Mouse (Mus musculus): ENCODE data around the gene Sh3rf3. TPM values are rescaled to one million over a fixed set of nuclear protein-coding genes. Genes with fewer than 3 reads are reported as not detected.

Gene Sh3rf3
- polyA plus RNA-seq, 1 experiment from 2014 or later: 12.5 TPM

DNA sequence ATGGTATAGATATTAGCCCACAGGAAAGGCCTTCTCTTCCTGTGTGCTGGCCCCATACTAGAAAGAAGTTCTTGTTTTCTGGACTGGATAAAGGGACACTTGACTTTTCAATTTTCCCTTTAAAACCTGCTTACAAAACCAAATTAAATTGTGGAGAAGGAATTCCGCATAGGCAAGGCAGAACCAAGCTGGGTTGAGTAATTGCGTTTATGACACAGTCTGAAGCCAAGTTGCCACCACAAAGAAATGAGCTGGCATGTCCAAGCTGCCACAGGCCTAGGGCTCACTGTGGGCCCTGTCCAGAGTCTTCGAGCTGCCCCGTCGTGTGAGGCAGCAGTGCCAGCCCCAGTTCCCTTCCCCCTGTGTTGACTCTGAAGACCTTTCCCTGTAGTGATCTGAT lies 156.2 kb downstream of the Sh3rf3 start:
- H3K9me3 ChIP-seq: 0 out of 2 replicates have a peak, but pooled peaks cover 4% of the 10 kb centered on the region
- H3K9ac ChIP-seq (replicated peaks): no peak overlapping the region
- H3K36me3 ChIP-seq: no peaks in the 10 kb centered on the region
- no peak overlapping the region for H3K4me2 ChIP-seq (replicated peaks)
- H3K4me1 ChIP-seq: 0 out of 2 replicates have a peak, but pooled peaks cover 5% of the 10 kb centered on the region
- no peaks in the 10 kb centered on the region for H3K27me3 ChIP-seq
- WGBS: 86% methylated on average over 5 of the region's 5 CpGs
- H3K27ac ChIP-seq (replicated peaks): no peak overlapping the region
- H3K4me3 ChIP-seq: no peak overlapping the region
- no peak for ATAC-seq (replicated peaks)

DNA sequence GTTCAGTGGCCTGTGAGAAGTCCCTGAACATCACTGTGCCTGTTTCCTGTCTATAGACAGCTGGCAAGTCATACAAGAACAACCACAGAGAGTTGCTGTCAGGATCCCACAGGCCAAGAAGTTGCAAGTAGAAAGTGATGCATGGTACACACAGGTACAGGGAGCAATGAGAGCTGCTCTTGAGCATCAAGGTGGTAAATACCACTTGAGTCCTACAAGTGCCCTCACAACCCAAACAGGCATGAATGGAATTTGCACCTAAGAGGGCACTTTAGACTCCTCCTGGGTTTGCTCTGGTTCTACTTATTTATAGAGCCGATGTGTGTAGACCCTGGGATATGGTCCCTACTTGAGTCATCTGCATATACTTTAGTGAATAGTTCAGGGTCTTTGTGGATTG lies 159.0 kb downstream of the Sh3rf3 start:
- H3K4me3 ChIP-seq: no peak overlapping the region

DNA sequence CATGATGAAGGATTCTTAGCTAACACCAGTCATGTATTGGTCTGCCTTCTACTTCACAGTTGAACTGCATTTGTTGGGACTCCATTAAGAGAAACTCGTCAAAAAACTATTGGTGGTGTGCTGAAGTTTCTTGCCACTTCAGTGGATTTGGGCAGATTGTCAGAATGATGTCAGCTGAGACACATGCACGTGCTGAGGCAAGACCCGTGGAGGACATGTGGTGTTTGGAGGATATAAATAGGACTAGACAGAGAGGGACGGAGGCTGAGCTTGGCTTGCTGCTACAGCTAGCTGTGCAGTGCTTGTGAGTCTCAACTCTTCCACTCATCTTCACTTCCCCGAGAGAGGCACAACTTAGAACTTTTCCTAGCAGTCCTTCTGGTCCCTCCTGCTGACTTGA lies 161.0 kb downstream of the Sh3rf3 start:
- Histone ChIP-seq H3K9me3 (0 out of 2 replicates have a peak, but pooled peaks cover 4% of the 10 kb centered on the region), H3K36me3 (no peaks in the 10 kb centered on the region), H3K27me3 (no peaks in the 10 kb centered on the region), H3K4me3 (no peak overlapping the region), H3K4me1 (peaks cover under 1% of the 10 kb centered on the region; the same call in 1 of the 2 replicates), H3K9ac (replicated peaks) (no peak overlapping the region), H3K4me2 (replicated peaks) (no peak overlapping the region), H3K27ac (replicated peaks) (no peak overlapping the region)
- 69% methylated on average over 5 of the region's 5 CpGs for WGBS
- no peak for ATAC-seq (replicated peaks)

More for the DNA sequence above, 159.0 kb downstream of the Sh3rf3 start:
- Histone ChIP-seq H3K27me3 (no peaks in the 10 kb centered on the region), H3K4me1 (0 out of 2 replicates have a peak, but pooled peaks cover 5% of the 10 kb centered on the region), H3K4me2 (replicated peaks) (no peak overlapping the region), H3K27ac (replicated peaks) (no peak overlapping the region), H3K9me3 (0 out of 2 replicates have a peak, but pooled peaks cover 4% of the 10 kb centered on the region), H3K9ac (replicated peaks) (no peak overlapping the region), H3K36me3 (no peaks in the 10 kb centered on the region)
- WGBS: 88% methylated on average over 1 of the region's 1 CpGs
- ATAC-seq (replicated peaks): no peak

DNA sequence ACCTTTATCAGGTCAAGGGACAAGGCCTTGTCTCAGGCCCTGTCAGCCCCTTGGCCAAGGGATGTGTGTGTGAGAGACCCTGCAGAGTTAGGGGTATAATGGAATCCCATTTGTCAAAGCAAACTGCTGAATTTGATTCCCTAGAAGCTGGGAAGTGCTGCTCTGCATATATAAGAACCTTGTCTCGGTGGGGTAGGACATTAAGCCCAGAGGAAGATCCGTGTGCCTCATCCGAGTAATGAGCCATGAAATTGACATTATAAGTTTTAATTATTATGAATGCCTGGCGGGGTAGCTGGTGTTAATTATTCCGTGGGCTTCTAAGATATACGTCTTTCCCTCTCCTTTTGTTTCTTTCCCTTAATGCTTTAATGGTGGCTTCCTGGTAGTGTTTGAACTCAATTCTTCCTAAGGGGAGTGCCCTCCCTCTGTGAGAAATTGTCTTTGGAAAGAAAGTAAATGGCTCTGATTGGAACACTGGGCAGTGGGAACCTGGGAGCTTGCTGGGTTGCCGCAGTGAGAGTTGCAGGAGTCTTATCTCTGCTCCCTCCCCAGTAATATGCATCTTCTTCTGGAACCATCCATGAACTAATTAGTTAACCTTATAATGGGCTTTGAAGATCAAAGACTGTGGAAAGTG lies 166.3 kb downstream of the Sh3rf3 start:
- WGBS: 20% methylated on average over 7 of the region's 7 CpGs
- no peak for ATAC-seq (replicated peaks)

DNA sequence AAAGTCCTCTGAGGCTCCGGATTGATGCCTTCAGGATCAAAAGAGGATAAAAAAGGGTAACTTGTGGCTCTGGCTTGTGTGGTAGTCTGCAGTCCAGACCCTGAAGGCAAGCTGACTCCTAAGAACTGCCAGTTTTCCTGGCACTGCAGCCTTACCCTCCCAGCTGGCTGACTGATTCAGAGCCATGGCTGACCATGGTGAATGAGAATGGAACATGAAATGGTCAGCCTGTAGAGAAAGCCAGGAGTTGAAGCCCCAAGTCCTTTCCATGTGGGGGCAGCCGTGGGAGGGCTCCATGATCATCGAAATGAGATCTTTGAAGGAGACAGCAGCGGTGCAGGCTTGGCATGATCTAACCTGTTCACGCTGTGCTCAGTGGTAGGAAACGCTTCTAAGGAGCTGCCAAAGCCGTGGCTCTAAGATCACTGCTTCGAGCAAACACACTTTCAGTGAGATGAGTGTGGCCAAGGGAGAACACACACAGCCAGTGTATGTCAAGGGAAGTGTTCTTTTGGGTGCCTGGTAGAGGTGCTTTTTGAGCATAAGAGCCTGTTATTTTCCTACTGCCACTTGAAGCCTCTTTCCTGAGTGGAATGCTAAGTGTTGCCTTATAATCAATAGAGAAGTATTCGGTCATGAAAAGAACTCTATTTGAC lies 168.6 kb downstream of the Sh3rf3 start:
- Histone ChIP-seq H3K9ac (replicated peaks) (no peak overlapping the region), H3K27ac (replicated peaks) (peak overlapping the region; percentile 35), H3K36me3 (no peaks in the 10 kb centered on the region), H3K9me3 (no peaks in the 10 kb centered on the region), H3K4me1 (peaks cover 28% of the 10 kb centered on the region), H3K4me3 (no peak overlapping the region), H3K4me2 (replicated peaks) (no peak overlapping the region), H3K27me3 (no peaks in the 10 kb centered on the region)
- 0 out of 2 replicates have a peak, but pooled peaks have one; percentile 44 for ATAC-seq (replicated peaks)
- 37% methylated on average over 9 of the region's 9 CpGs for WGBS

More for the DNA sequence above, 166.3 kb downstream of the Sh3rf3 start:
- H3K9ac ChIP-seq (replicated peaks): no peak overlapping the region
- H3K27ac ChIP-seq (replicated peaks): no peak overlapping the region
- H3K9me3 ChIP-seq: no peaks in the 10 kb centered on the region
- no peaks in the 10 kb centered on the region for H3K27me3 ChIP-seq
- H3K36me3 ChIP-seq: no peaks in the 10 kb centered on the region
- no peak overlapping the region for H3K4me2 ChIP-seq (replicated peaks)
- H3K4me3 ChIP-seq: no peak overlapping the region
- H3K4me1 ChIP-seq: peaks cover 28% of the 10 kb centered on the region

DNA sequence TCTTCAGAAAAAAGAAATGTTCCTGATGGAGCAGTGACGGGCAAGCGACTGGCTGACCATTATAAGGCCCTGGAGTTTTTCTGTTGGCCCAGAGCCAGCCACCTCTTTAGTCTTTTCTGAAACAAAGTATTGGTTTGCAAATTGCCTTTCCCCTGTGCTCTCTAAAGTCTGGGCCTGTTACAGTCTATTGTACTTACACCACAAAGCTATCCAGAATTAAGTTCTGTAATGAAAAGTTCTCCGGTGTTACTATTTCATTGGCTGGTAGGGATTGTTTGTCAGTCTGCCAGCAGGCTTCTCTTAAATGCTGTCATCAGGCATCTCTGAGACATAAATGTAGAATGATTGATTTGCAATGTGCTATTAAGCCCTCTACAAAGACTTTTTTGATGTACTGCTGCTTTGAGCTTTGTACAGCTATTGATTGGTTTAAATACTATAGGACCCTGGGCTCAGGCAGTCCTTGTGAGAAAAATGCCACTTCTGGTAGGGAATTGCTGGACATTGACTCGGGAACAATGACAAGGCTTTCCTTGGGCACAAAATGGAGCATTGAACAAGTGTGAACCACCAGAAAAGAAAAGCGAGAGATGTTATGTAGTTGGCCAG lies 169.5 kb downstream of the Sh3rf3 start:
- no peak overlapping the region for H3K4me3 ChIP-seq
- H3K27ac ChIP-seq (replicated peaks): peak overlapping the region; percentile 44
- H3K36me3 ChIP-seq: no peaks in the 10 kb centered on the region
- H3K27me3 ChIP-seq: no peaks in the 10 kb centered on the region
- H3K4me2 ChIP-seq (replicated peaks): no peak overlapping the region
- WGBS: 15% methylated on average over 5 of the region's 5 CpGs
- ATAC-seq (replicated peaks): peak; percentile 69
- H3K4me1 ChIP-seq: peaks cover 28% of the 10 kb centered on the region
- no peaks in the 10 kb centered on the region for H3K9me3 ChIP-seq
- H3K9ac ChIP-seq (replicated peaks): no peak overlapping the region

DNA sequence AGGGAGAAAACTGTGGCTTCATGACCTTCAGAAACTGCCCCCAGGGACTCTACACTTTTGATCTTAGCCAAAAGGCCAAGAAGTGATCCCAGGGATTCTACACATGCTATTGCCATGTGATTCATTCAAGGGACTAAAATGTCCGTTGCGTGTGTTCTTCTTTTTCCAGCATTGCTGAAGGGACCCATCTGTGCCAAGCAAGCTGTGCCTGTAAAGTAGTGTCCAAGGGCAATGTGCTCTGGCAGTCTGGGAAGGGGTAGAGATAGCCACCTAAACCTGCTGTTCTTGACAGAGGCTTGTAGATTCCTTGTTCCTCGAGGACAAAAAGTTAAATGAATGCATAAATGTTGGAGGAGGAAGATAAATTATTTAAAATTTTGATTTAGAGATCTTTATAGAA lies 178.5 kb downstream of the Sh3rf3 start:
- ATAC-seq (replicated peaks): peak; percentile 39; the same call in 1 of the 2 replicates
- Histone ChIP-seq H3K4me1 (peaks cover 8% of the 10 kb centered on the region; the same call in 1 of the 2 replicates), H3K9ac (replicated peaks) (no peak overlapping the region), H3K27me3 (no peaks in the 10 kb centered on the region), H3K4me2 (replicated peaks) (no peak overlapping the region), H3K4me3 (no peak overlapping the region), H3K36me3 (no peaks in the 10 kb centered on the region), H3K9me3 (no peaks in the 10 kb centered on the region), H3K27ac (replicated peaks) (peak overlapping the region; percentile 45; the same call in 1 of the 2 replicates)
- 74% methylated on average over 3 of the region's 3 CpGs for WGBS

DNA sequence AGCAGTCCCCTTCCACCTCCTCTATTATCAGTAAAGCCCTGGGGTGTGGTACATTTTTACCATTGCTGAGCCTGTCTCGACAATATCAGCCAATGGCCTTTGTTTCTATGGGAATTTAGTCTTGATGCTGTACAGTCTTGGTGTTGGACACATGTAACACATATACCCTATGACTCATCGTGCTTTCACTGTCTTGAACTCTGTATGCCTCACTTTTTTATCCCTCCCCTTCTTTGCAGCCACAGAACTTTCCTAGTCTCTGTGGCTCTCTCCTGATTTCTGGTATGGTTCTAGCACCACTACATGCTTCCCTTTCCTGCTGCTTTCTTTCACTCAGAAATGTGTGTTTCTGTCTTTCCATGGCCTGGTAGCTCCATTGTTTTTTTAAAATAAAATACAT lies 181.6 kb downstream of the Sh3rf3 start:
- Histone ChIP-seq H3K4me2 (replicated peaks) (no peak overlapping the region), H3K27me3 (no peaks in the 10 kb centered on the region), H3K4me1 (peaks cover 8% of the 10 kb centered on the region; the same call in 1 of the 2 replicates), H3K9ac (replicated peaks) (no peak overlapping the region), H3K4me3 (no peak overlapping the region), H3K27ac (replicated peaks) (no peak overlapping the region), H3K36me3 (no peaks in the 10 kb centered on the region), H3K9me3 (no peaks in the 10 kb centered on the region)
- 82% methylated on average over 2 of the region's 2 CpGs for WGBS
- no peak for ATAC-seq (replicated peaks)

DNA sequence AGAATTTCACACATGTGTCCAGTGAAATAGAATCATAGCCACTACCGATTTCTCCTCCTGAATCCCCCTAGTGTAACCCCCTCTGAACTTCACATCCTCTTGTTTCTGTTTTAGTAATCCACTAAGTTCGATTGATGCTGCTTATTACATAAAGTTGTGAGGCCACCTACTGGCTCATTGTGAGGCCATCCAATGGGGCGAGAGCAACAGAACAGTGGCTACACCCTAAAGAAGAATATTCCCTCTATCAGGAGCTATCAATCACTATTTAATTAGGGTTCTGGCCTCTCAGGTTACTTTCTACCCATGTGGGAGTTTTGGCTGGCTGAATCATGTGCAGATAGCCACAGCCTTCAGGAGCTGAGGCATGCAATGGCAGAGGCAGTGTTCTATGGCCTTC lies 182.0 kb downstream of the Sh3rf3 start:
- Histone ChIP-seq H3K27me3 (no peaks in the 10 kb centered on the region), H3K4me3 (no peak overlapping the region), H3K4me1 (peaks cover 8% of the 10 kb centered on the region; the same call in 1 of the 2 replicates), H3K9ac (replicated peaks) (no peak overlapping the region), H3K27ac (replicated peaks) (no peak overlapping the region), H3K9me3 (no peaks in the 10 kb centered on the region), H3K36me3 (no peaks in the 10 kb centered on the region), H3K4me2 (replicated peaks) (no peak overlapping the region)
- no peak for ATAC-seq (replicated peaks)
- WGBS: 47% methylated on average over 3 of the region's 3 CpGs

DNA sequence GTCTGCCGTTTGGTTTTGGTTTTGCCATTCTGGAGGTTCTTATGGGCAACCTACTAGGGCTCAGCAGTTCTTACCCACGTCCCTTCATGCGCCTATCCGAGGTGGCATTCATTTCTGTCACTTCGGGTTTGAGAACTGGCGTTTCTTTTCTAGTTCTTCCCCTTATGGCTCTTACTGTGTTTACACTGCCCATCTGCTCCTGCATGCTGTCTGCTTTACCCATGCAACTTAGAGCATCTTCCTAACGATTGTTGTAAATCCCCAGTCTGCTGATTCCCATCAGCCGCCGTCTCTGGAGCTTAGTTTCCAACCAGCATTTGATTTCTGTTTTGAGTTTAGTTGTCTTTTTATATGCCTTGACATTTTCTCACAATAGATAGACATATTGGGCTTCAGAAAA lies 189.2 kb downstream of the Sh3rf3 start:
- no peaks in the 10 kb centered on the region for H3K27me3 ChIP-seq
- H3K4me3 ChIP-seq: no peak overlapping the region
- WGBS: 73% methylated on average over 9 of the region's 9 CpGs
- no peak overlapping the region for H3K4me2 ChIP-seq (replicated peaks)
- H3K27ac ChIP-seq (replicated peaks): peak overlapping the region; percentile 50; the same call in 1 of the 2 replicates
- H3K36me3 ChIP-seq: no peaks in the 10 kb centered on the region
- no peaks in the 10 kb centered on the region for H3K9me3 ChIP-seq
- H3K4me1 ChIP-seq: peaks cover 12% of the 10 kb centered on the region; the same call in 1 of the 2 replicates
- H3K9ac ChIP-seq (replicated peaks): no peak overlapping the region
- 0 out of 2 replicates have a peak, but pooled peaks have one; percentile 48 for ATAC-seq (replicated peaks)

DNA sequence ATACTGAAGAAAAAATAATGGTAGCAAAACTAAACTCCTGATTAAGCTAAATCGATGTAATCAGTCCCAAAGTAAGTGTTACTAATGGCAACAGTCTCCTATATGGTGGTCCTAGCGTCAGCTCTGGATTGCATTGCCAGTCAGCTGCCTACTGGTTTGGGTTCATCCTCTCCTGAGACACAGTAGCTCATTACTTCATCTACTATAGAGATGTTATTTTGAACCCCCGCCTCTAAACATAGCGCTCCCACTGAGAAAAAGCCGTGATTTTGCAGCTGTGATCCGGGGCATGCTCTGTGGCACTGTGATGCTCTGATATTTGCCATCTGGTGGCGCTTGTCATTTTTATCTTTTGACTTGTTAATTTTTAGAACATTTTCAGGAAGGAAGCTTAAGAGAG lies 198.3 kb downstream of the Sh3rf3 start:
- ATAC-seq (replicated peaks): peak; percentile 64; the same call in 1 of the 2 replicates
- 86% methylated on average over 7 of the region's 7 CpGs for WGBS
- no peaks in the 10 kb centered on the region for H3K36me3 ChIP-seq
- no peaks in the 10 kb centered on the region for H3K27me3 ChIP-seq
- H3K4me1 ChIP-seq: no peaks in the 10 kb centered on the region
- no peak overlapping the region for H3K4me2 ChIP-seq (replicated peaks)
- H3K4me3 ChIP-seq: no peak overlapping the region
- no peak overlapping the region for H3K9ac ChIP-seq (replicated peaks)
- H3K27ac ChIP-seq (replicated peaks): no peak overlapping the region
- H3K9me3 ChIP-seq: no peaks in the 10 kb centered on the region

DNA sequence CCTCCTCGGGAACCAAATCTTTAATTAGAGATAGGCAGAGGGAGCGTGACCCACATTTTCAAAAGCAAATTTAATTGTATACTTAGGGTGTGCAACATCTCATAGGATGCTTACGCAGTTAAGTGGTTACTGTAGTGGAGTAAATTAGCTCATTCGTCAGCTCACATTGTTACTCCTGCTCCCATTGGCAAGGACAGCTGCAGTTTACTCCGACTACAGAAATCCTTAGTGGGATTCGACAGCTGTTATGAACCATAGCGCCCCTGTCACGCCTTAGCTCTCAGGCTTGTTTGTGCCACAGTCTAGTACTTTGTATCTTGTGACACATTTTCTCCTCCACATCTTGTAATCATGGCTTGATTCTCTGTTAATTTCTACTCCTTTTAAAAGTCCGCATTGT lies 200.5 kb downstream of the Sh3rf3 start:
- Histone ChIP-seq H3K4me1 (no peaks in the 10 kb centered on the region), H3K4me2 (replicated peaks) (no peak overlapping the region), H3K9ac (replicated peaks) (no peak overlapping the region), H3K4me3 (no peak overlapping the region), H3K36me3 (no peaks in the 10 kb centered on the region), H3K27ac (replicated peaks) (0 out of 2 replicates have a peak overlapping the region, but pooled peaks have one; percentile 17), H3K27me3 (no peaks in the 10 kb centered on the region), H3K9me3 (no peaks in the 10 kb centered on the region)
- 51% methylated on average over 9 of the region's 9 CpGs for WGBS
- peak; percentile 29; the same call in 1 of the 2 replicates for ATAC-seq (replicated peaks)
